Mouse (Mus musculus) activated CD4-positive, CD25-positive, alpha-beta regulatory T cell, adult 4 months (primary cell): ENCODE results near the gene Arih1. TPM values are rescaled to one million over a fixed set of nuclear protein-coding genes. Genes with fewer than 3 reads are reported as not detected.

Experiments used
- polyA plus RNA-seq, 2 experiments: library from polyadenylated mRNA; unstranded; fragments of 100-300 nt; shearing (Covaris generic); gene quantifications; one replicate each; pipeline ENCODE4 v1.2.1; 2017

Arih1 gene
- polyA plus RNA-seq, 2 experiments from 2014 or later = 17.1 to 29.8 TPM

Other genes with a start within 250 kb of the Arih1 start
- gene Adpgk, start 195.1 kb downstream of the Arih1 start, polyA plus RNA-seq = 10 to 100 TPM in 1 of 2 experiments, 1 to 10 TPM in 1; 7.7 to 12.4 TPM
- 10 to 100 TPM; 13.0 to 13.3 TPM for gene Bbs4, start 133.1 kb downstream of the Arih1 start, polyA plus RNA-seq
- 10 to 100 TPM; 25.8 to 32.0 TPM for gene Hexa, start 52.9 kb upstream of the Arih1 start, polyA plus RNA-seq
- not detected for gene Tmem202, start 53.2 kb upstream of the Arih1 start, polyA plus RNA-seq
- gene Celf6, start 91.3 kb upstream of the Arih1 start, polyA plus RNA-seq = not detected
- gene Parp6, start 130.7 kb upstream of the Arih1 start, polyA plus RNA-seq = 10 to 100 TPM; 28.2 to 31.0 TPM
- gene Pkm, start 169.8 kb upstream of the Arih1 start, polyA plus RNA-seq = 100 to 1,000 TPM; 694 to 839 TPM
- gene Gramd2, start 193.5 kb upstream of the Arih1 start, polyA plus RNA-seq = not detected